Mouse (Mus musculus) hematopoietic stem cell, adult 5-6 weeks (primary cell): Measurements from ENCODE around the gene Olfr1049. TPM values are rescaled to one million over a fixed set of nuclear protein-coding genes. Genes with fewer than 3 reads are reported as not detected.
"Not testable (repeated sequence)": the region's sequence is repeated elsewhere in the genome, so short reads cannot be mapped to it uniquely, and the experiment has no call there.

ENCODE experiments used
- ATAC-seq, 2 experiments: fragments of 125-278 bp in 1 of 2; replicated peaks in 1 of 2; 2 replicates each; pipeline ENCODE4 v1.8.0; 2016 to 2017; ENCODE audit warnings: inconsistent platforms in 2 of 2, mild to moderate bottlenecking in 2 of 2, moderate number of reproducible peaks in 2 of 2, low read depth in 1 of 2, moderate TSS enrichment in 1 of 2; ENCODE audit not compliant: low FRiP score in 2 of 2, poor library complexity in 2 of 2, severe bottlenecking in 2 of 2, insufficient read depth in 1 of 2, low TSS enrichment in 1 of 2
- total RNA-seq: library from RNA; stranded (forward); fragments of 172-1452, 232-1000 nt; gene quantifications from 2 replicates; pipeline ENCODE4 v1.2.3, GENCODE M21; 2017

Gene Olfr1049
- total RNA-seq: not detected in 2 replicates

DNA sequence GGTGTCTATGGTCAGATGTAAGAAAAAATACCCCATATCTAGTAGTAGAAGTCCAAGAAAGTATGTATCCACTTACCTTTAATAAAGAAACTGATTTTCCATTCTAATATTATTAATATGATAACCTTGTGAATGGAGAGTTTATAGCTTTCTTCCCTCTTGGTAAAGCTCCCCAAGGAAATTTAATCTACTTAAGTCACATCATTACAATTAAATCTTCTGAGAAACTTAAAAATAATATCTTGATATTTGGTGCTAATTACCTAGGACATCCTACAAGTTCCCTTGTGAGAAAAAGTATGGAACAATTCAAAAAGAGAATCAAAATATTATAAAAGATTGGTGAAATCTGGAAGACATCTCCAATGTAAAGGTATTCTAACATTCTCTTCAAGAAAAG, at the start of gene Olfr1049:
TSS of gene Olfr1049 (minus strand) at position 101 of the 400 bp plus-strand sequence.
- not testable (repeated sequence) for ATAC-seq

GRCm38 (mm10) chr2:86292155-86292554, 34.0 kb upstream of the Olfr1049 start, which contains the start of gene Olfr1052:
Gene Olfr1052 (plus strand): TSS chr2:86292455.
- ATAC-seq: no peak

GRCm38 (mm10) chr2:86278988-86279387, 20.9 kb upstream of the Olfr1049 start, which contains the start of gene Olfr1051:
Gene Olfr1051 (minus strand): TSS chr2:86279088.
- not testable (repeated sequence) for ATAC-seq

GRCm38 (mm10) chr2:86240189-86240588, 17.9 kb downstream of the Olfr1049 start, which contains the start of gene Olfr1048:
Gene Olfr1048 (minus strand): TSS chr2:86240289.
- ATAC-seq: no peak

DNA sequence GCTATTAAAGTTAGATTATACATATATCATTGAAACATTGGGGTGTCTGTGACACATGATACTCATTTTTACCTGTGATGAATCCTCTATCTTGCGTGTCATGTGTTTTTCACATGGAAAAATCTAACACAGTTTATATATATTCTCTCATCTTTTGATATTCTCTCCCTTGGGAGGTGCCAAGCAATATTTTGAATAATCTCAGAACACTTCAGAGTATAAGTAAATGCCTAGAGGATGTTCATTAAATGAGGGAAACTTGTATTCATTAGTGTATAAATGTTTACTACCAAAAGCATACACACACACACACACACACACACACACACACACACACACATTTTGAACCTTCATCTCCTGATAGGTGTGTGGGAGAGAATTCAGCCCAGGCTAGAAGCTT, 26.8 kb downstream of the Olfr1049 start, which contains the start of gene Olfr1047:
TSS of gene Olfr1047 (minus strand) at position 101 of the 400 bp plus-strand sequence.
- no peak for ATAC-seq

DNA sequence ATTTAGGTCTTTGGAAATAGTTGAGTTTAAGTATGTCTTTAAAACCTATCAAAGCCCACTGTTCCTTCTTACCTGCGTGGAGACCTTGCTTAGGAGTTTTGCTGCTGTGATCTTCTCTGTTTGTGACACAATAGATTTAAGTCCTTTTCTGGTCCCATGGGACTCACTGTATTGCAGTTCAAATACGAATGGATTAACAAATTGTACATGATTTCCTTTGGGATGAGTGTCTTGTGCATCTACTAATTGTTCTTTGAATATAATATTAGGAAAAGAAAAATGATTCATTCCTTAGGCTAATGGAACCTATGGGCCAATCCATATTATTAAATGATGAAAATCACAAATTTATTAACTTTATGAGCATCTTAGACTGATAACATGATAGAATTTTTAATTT, 38.9 kb downstream of the Olfr1049 start, which contains the start of gene Olfr1046:
TSS of gene Olfr1046 (minus strand) at position 101 of the 400 bp plus-strand sequence.
- no peak for ATAC-seq

Other genes starting within 250 kb of the Olfr1049 start
- gene Olfr1033, start 237.7 kb downstream of the Olfr1049 start, total RNA-seq: not detected in 2 replicates
- gene Olfr1034, start 212.5 kb downstream of the Olfr1049 start, total RNA-seq: 0.06 TPM in 1 of 2 replicates, not detected in the other
- gene Olfr1036, start 184.3 kb downstream of the Olfr1049 start, total RNA-seq: not detected in 2 replicates
- not detected in 2 replicates for gene Olfr1037, start 170.9 kb downstream of the Olfr1049 start, total RNA-seq
- not detected in 2 replicates for gene Olfr1039, start 122.4 kb downstream of the Olfr1049 start, total RNA-seq
- not detected in 2 replicates for gene Olfr1040, start 111.6 kb downstream of the Olfr1049 start, total RNA-seq
- gene Olfr1042, start 96.5 kb downstream of the Olfr1049 start, total RNA-seq: not detected in 2 replicates
- gene Olfr1043, start 90.8 kb downstream of the Olfr1049 start, total RNA-seq: not detected in 2 replicates
- not detected in 2 replicates for gene Olfr1044, start 80.5 kb downstream of the Olfr1049 start, total RNA-seq
- gene Olfr52, start 72.6 kb downstream of the Olfr1049 start, total RNA-seq: not detected in 2 replicates
- not detected in 2 replicates for gene Olfr1045, start 55.3 kb downstream of the Olfr1049 start, total RNA-seq
- gene Olfr1046, start 39.0 kb downstream of the Olfr1049 start, total RNA-seq: not detected in 2 replicates
- gene Olfr1047, start 26.9 kb downstream of the Olfr1049 start, total RNA-seq: not detected in 2 replicates
- gene Olfr1048, start 18.0 kb downstream of the Olfr1049 start, total RNA-seq: not detected in 2 replicates
- gene Olfr1051, start 20.8 kb upstream of the Olfr1049 start, total RNA-seq: not detected in 2 replicates
- gene Olfr1052, start 34.1 kb upstream of the Olfr1049 start, total RNA-seq: not detected in 2 replicates
- gene Olfr1053, start 57.0 kb upstream of the Olfr1049 start, total RNA-seq: not detected in 2 replicates
- gene Olfr1054, start 77.1 kb upstream of the Olfr1049 start, total RNA-seq: not detected in 2 replicates
- not detected in 2 replicates for gene Olfr1055, start 92.0 kb upstream of the Olfr1049 start, total RNA-seq
- not detected in 2 replicates for gene Olfr1056, start 104.1 kb upstream of the Olfr1049 start, total RNA-seq
- not detected in 2 replicates for gene Olfr1057, start 120.1 kb upstream of the Olfr1049 start, total RNA-seq
- gene Olfr1058, start 130.2 kb upstream of the Olfr1049 start, total RNA-seq: not detected in 2 replicates
- gene Olfr1061, start 155.7 kb upstream of the Olfr1049 start, total RNA-seq: not detected in 2 replicates
- gene Olfr1062, start 168.4 kb upstream of the Olfr1049 start, total RNA-seq: not detected in 2 replicates
- not detected in 2 replicates for gene Olfr1065, start 192.3 kb upstream of the Olfr1049 start, total RNA-seq
- not detected in 2 replicates for gene Olfr1066, start 197.9 kb upstream of the Olfr1049 start, total RNA-seq
- not detected in 2 replicates for gene Olfr228, start 229.1 kb upstream of the Olfr1049 start, total RNA-seq